Mouse (Mus musculus): Measurements from ENCODE around the gene Mrpl48.

Gene Mrpl48

GRCm38 (mm10) chr7:100535831-100536230 lies 72.3 kb downstream of the Mrpl48 start:
- in situ Hi-C loops (cut with MboI, MseI) = no loop called here

GRCm38 (mm10) chr7:100534216-100534615 lies 73.9 kb downstream of the Mrpl48 start:
- in situ Hi-C loops (cut with MboI, MseI) = no loop called here

GRCm38 (mm10) chr7:100533503-100533902 lies 74.6 kb downstream of the Mrpl48 start:
- in situ Hi-C loops (cut with MboI, MseI) = no loop called here

- in situ Hi-C loops (cut with MboI, MseI) = no loop called here
These were observed 77.3 kb downstream of the Mrpl48 start for GRCm38 (mm10) chr7:100530766-100531165.

DNA sequence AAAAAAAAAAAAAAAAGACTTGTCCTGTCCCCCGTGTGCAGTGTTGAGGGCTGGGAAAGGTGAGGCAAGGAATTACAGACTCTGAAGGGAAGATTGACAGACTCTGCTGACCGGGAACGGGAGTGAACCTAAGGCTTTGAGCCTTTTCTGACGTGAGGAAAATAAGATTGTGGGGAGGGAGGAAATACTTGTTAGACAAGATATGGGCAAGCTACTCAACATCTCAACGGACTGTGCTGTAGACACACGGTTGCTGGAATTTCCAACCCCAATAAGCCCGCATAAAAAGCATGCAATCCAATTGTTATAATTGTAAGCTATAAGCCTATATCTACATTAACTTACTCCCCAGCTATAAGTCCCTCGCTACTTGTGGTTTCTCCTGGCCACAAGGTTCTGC lies 83.4 kb downstream of the Mrpl48 start:
- in situ Hi-C loops (cut with MboI, MseI) = no loop called here

GRCm38 (mm10) chr7:100522222-100522621 lies 85.9 kb downstream of the Mrpl48 start:
- in situ Hi-C loops (cut with MboI, MseI) = no loop called here

DNA sequence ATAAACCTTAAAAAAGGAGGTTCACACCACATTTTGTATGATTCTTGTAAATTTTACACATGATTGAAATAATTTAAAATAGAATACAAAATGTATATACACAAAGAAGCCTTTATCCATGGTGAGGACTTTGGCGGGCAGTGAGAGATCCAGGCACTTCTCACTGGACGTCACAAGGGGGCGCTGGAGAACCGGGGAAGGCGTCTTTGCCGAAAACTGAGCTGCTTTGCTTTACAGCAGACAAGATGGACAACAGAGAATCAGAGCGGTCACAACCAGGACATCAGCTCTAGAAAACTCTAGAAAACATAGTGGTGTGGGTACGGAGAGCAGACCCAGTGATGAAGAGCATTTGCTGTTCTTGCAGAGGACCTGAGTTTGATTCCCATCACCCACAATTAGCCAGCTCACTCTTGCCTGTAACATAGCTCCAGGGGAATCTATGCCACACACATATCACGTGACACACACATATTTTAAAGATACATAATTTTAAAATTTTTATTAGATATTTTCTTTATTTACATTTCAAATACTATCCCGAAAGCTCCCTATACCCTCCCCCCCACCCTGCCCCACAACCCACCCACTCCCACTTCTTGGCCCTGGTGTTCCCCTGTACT lies 87.3 kb downstream of the Mrpl48 start:
- in situ Hi-C loops (cut with MboI, MseI) = no loop called here

GRCm38 (mm10) chr7:100520204-100520603 lies 87.9 kb downstream of the Mrpl48 start:
- in situ Hi-C loops (cut with MboI, MseI) = no loop called here

DNA sequence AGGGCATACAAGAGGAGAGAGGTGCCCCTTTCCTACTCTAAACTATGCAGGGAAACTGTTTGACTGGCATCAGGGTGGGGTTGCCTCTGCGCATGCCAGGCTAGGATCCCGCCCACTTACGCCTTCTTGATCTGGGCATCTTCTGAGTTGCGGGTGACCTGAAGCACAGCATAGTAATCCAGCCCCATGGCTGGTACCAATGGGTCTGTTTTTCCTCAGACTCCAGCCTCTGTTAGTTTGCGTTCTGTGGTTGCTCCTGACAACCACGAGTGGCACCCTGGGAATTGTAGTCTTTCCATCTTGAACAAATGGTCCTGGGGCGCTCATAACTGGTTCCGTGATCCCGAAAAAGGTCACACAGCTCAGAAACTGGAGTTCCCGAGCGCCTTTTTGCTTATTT lies 93.5 kb downstream of the Mrpl48 start, which contains the start of gene Dnajb13:
TSS of gene Dnajb13 (minus strand) at position 388 of the 400 bp plus-strand sequence.
- in situ Hi-C loops (cut with MboI, MseI) = loop anchor here (5.0 kb wide), 1 partner anchor 133 kb away; no protein-coding TSS in a partner anchor

GRCm38 (mm10) chr7:100511602-100512001 lies 96.5 kb downstream of the Mrpl48 start:
- in situ Hi-C loops (cut with MboI, MseI) = loop anchor here (5.0 kb wide), 1 partner anchor 136 kb away; no protein-coding TSS in a partner anchor

- in situ Hi-C loops (cut with MboI, MseI) = no loop called here
These were observed 99.4 kb downstream of the Mrpl48 start for GRCm38 (mm10) chr7:100508670-100509069.

DNA sequence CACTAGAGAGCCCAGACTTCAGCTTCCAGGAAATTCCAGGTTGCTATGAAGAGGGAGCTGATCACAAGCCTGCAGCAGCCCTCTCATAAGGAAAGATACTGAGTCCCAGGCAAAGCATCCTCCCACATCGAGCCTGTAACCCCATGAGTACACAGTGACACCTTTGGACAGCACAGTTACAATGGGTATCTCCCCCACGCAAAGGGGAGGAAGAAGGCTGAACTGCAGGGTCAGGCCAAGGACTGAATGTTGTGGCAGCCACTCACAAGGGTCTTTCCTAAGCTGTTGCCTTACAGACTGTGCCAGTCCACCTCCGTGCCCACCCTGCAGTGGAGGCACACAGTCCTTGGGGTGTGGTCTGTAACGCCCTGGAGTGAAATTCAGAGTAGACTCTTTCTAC lies 101.6 kb downstream of the Mrpl48 start:
- in situ Hi-C loops (cut with MboI, MseI) = no loop called here

DNA sequence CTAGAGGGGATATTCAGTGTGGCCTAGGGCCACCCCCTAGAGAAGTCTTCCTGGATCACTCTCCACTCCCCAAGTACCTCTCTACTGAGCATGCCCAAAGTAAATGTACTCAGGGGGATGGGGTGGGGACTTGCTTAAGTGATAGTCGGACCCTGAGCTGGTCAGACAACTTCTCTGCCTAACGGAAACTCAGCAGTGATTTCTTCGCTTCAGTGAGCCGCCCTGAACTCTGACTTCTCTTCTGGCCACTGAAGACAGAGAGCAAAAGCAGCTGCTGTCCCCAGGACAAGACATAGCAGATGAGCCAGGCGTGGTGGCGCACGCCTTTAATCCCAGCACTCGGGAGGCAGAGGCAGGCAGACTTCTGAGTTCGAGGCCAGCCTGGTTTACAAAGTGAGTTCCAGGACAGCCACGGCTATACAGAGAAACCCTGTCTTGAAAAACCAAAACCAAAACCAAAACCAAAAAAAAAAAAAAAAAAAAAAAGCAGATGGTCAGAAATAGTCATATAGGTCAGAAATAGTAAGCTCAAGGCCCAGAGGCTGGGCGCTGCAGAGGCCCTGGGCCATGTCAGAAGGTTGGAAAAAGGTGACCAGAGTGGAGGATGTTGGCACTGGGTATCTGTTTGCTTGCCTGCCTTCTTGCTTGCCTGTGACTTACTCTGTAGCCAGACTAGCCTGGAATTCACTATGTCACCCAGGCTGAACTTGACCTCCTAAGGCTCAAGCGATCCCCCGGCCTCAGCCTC lies 103.2 kb downstream of the Mrpl48 start:
- in situ Hi-C loops (cut with MboI, MseI) = no loop called here

GRCm38 (mm10) chr7:100503076-100503475 lies 105.0 kb downstream of the Mrpl48 start:
- in situ Hi-C loops (cut with MboI, MseI) = no loop called here

DNA sequence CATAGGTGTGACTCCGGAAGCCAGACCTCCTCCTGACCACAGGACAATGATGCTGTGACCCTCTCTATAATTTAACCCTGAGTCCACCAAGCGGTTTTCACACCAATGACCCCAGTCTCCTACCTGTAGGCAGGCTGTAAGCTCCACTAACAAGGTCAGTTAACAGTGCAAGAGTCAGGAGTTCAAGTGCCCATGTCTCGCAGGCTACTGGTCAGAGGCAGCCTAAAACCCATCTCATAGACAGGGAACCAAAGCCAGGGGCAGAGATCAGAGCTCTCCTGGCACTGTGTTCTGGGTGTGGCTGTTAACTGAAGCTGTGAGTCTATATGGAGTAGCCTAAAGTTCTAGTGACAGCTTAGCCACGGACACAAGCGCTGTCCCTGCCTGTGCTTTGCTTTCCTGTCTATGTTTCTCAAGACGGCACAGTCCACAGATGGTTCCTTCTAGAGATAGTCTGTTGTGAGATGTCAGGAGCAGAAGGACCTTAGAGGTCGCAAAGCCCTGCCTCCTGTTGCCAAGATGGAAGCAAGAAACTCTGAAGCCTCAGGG lies 105.7 kb downstream of the Mrpl48 start:
- in situ Hi-C loops (cut with MboI, MseI) = no loop called here

DNA sequence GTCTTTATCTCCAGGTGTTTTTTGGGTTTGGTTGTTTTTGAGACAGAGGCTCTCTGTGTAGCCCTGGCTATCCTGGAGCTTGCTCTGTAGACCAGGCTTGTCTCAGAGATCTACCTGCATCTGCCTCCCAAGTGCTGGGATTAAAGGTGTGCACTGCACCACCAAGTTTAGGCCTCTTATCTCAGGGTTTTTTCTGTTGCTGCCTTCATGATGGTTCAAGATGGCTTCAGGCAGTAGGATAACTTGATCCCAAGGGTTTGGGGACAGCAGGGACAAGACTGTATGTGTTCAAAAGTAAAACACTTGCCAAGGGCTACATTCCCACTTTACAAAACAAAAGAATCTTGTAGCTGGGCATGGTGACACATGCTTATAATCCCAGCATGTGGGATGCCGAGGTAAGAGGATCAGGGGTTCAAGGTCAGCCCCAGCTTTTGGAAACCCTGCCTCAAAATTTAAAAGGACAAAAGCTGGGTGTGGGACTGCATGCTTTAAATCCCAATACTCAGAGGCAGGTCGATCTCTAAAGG lies 106.2 kb downstream of the Mrpl48 start:
- in situ Hi-C loops (cut with MboI, MseI) = no loop called here

DNA sequence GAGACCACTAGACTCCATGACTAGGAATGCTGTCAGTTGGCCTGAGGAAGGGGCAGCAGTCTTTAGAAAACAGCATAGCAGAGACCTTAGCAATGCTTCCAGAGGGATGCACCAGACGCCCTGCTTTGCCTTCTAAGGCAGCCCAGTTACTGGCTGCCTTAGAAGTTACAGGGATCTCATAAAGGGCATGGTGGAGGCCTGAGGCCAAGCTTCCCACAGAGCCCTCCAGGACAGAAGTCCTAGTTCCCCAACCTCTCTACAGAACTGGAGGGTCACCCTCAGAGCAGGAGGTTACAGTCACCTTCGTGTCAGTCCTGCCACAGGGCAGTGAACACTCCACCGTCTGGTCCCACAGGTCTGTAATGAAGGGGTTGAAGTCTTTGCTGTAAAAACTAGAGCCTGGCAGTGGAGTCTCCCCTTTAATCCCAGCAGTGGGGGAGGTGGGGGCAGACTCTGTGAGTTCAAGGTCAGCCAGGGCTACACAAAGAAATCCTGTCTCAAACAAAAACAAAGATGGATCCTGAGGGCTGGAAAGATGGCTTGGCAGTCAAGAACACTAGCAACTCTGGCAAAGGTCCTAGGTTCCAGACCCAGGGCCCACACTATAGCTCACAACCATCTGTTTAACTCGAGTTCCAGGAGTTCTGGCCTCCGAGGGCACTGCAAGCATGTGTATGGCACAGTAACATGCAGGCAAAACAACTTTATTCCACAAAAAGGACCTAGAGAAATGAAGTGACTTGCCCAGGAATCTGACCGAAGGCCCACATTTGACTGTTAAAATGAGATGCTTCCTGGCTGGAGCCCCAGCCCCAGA lies 106.9 kb downstream of the Mrpl48 start:
- in situ Hi-C loops (cut with MboI, MseI) = no loop called here

- in situ Hi-C loops (cut with MboI, MseI) = no loop called here
These were observed 107.7 kb downstream of the Mrpl48 start for GRCm38 (mm10) chr7:100500276-100500977.

DNA sequence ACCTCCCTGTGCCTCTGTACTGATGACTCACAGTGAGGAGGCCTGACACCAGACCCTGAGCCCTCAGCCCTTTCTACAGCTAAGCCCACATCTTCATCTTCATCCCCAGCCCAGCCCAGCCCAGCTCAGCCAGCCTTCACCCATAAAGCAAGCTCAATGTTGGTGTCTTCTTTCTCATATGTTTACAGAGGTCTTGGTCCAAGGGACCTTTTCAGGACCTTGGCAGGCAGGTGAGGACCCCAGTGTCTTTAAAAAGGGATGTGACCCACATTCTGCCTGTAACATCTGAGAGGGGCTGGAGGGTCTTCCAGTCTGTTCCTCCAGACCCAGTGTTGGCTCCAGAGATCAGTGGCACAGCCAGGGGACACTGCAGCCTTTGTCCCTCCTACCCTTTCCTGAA lies 108.6 kb downstream of the Mrpl48 start:
- in situ Hi-C loops (cut with MboI, MseI) = no loop called here

GRCm38 (mm10) chr7:100497982-100498381 lies 110.1 kb downstream of the Mrpl48 start:
- in situ Hi-C loops (cut with MboI, MseI) = no loop called here

DNA sequence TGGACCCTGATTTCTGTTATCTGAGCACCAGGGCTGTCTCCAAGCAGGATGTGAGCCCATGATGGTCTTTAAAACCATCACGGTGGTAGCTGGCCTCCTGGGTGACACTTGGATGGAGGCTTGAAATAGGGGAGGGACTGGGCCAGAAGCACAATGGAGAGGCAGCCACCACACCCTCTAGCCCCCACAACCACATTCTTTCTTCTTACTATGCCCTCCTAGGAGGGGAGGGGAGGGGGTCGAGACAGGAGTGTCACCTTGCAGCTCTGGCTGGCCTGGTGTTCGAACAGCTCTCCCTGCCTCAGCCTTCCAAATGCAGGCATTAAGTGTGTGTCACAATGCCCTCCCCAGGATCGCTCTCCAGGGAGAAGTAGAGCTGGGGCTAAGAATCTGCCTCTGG lies 110.7 kb downstream of the Mrpl48 start:
- in situ Hi-C loops (cut with MboI, MseI) = no loop called here

Data from T-helper 1 cell (primary cell).